Mouse (Mus musculus) fat pad, adult 2 months (tissue): ENCODE measurements at regions not wholly inside any gene's neighbourhood (a gene's known extent, or its start where the extent isn't known, plus 50 kb on each side); places are given as distances from the start of the nearest gene placed in this dataset.

Source experiments
- DNase-seq: peaks from one replicate; pipeline ENCODE4 v3.0.0-alpha.2; 2011; ENCODE audit warnings: low read depth, low spot score; ENCODE audit errors: extremely low read depth

DNA sequence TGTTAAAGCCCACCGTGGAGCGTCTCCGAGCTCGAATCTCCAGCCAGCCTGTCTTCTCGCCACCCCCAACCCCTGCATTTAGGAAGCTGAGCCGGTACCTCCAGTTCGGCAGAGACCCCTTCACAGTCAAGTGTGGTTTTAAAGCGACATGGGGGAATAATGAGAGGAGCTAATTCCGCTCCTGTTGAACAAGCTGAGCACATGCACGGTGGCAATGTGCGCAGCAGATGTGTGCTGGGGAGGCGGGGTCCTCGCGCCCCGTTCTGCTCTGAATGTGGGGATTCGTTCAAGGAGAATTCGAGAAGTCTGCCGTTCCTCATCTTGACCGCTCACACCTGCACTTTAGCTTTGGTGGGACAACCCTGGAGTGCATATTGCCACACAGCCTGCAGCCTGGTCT, 123.4 kb upstream of the Tbx3 start:
- DNase-seq = no peak

DNA sequence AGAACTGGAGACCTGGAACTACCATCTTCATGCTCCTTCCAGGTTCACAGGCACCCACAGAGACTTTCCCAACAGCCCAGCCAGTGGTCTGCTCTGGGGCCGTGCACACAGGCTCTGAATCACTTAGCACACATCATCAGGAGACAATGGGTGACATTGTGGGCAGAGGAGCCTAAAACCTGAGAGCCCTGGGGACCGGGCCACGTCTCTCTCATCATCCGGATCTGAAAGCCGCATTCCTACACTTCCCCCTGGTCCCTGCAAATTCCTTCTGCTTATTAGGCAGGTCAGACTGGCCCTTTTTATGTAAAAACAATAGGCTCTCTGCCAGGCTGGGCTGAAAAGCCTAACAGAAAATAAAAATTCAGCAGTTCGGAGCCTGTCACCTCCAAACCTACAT, 119.6 kb upstream of the Tbx3 start:
- DNase-seq = no peak

DNA sequence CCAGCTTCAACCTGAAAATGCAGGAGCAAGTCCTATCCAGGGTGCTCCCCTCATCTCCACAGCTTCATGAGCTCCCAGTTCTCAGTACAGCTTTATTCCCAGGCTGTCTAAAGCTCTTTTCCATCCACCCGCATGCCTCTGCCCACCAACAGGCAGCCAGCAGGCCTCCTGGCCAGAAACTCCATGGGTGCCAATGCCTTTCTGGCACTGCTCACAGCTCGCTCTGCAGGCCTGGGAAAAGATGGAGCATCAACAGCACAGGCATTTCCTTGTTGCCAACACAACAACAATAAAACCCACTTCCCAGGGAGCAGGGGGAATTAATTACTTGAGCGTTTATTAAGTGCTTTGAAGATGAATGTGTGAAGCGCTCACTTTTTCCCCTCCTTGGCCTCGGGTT, 117.0 kb upstream of the Tbx3 start:
- DNase-seq = no peak

DNA sequence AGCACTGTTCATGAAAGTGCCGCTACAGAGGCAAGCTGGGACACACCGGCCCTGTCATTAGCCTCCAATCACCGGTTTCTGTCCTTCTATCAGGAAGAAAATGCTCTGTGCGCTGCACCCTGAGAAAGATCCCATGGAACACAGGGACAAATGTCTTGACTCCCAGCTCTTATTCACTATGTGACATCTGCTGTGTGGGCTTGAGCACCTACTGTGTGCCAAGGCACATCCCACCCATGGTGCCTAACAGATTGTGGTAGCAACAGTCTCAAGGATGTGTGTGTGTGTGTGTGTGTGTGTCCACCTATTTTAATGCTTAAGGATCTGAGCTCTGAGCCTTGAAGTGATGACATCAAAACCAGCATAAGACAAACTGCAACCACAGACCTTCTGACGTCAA, 113.4 kb upstream of the Tbx3 start:
- DNase-seq = no peak

DNA sequence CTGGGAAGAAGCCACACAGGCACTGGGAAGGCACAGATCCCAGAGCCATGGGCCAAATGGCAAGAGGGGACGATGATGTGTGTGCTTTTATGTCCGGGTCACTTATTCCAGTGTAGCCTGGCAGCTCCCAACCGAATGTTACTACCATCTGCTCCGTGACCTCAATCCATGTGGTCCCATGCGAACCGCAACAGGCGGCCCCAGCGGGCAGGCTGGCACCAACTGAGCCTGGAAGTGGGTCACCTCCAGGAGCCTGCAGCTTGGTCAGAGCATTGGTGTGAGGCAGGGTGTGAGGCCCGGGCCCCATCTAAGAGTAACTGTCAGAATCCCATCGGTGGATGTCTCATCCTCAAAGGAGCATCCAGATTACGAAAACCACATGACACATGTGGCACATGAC, 110.8 kb upstream of the Tbx3 start:
- DNase-seq = no peak

DNA sequence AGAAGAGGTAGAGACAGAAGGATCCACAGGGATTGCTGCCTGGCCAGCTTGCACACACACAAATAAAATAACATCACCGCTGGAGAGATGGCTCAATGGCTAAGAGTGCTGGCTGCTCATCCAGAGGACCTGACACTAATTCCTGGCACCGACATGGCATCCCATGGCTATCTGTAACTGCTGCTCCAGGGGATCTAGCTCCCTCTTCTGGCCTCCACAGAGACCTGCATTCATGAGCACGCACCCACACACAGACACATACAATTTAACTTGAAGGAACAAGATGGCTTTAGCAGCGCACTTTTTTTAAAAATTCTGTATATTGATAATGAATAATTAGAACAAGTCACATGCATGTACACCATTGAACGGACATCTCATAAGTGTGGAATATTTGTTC, 110.1 kb upstream of the Tbx3 start:
- DNase-seq = no peak

DNA sequence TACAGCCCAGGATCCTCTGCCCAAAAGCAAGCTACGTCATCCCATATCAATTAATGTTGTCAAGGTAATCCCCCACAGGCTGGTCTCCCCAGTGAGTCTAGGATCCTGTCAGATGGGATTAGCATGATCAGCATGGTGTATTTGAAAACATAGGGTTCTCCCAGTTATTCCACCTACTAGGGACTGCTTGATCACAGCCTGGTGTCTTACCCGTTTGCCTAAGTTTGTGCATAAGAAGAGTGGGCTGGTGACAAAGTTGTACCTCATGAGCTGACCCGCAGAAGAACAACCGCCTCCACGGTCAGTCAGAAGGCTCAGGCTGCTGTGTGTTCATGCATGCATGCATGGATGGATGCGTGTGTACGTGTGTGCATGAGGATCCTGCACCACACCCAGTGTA, 108.9 kb upstream of the Tbx3 start:
- no peak for DNase-seq

DNA sequence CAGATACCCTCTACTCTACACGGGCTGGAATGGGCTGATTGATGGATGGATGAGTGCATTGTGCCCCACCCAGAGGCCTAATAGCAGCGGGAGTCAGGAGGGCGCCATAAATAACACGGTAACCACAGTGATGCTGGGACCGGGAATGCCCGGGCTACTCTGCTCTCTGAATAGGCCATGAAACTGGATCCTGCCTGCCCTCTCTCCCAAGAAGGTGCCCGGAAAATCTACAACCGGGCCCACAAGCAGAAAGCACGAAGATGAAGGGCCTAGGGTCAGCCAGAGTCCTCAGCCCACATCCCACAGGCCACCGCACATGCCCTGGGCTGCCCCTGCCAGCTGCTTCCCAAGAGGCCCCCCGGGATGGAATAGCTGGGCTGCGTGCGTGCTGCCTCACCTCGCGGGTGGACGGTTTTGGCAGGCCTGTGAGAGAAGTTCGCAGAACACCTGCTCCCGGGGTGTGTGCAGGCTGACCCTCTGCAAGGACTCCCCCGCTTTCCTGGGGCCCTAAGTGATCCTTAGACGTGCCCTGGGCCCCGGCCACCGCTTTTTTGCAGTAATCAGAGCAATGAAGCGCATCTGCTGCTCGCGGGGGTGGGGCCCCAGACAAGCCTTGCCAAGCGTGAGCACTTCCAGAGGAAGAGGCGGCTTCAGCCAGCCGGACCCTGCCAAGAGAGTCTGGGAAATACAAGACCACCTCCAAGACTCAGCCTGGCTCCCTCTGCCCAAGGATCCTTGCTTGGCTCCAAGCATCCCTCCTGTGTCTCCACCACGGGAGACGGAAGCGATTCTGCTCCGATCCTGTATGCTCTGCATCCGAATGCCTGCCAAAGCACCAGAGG, 106.7 kb upstream of the Tbx3 start:
- no peak for DNase-seq

DNA sequence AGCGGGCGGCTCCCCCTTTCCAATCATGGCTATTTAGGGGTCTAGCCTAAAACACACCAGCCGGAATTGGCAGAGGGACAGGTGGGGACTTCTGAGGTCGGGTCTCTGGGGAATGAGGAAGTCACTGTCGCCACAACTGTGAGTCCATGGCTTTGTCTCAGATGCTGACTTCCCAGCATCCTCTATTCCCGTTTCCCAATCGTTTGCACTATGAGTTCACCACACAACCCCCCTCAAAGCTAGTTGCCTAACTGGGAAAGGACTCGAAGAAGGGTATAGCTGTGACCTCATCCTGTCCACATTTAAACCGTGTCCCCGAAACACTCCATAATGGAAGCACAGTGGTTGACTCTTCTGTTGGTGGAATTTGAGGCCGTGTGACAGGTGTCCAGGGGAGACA, 102.8 kb upstream of the Tbx3 start:
- no peak for DNase-seq

DNA sequence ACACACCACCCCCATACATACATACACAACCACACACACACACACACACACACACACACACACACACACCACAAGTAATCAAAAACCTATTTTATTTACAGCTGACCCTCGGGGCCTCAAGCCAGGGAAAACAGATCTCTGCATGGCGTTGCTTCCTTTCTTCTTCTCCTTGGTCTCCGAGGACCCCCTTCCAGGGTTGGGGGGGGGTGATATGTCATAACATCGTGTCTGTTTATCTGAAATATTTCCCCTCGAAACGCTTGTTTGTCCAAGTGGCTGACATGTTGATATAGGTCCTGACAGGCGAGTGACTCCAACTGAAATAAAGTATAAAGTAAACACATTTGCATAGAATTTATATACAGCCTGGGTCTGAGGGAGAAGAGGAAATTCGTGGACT, 100.4 kb upstream of the Tbx3 start:
- no peak for DNase-seq

DNA sequence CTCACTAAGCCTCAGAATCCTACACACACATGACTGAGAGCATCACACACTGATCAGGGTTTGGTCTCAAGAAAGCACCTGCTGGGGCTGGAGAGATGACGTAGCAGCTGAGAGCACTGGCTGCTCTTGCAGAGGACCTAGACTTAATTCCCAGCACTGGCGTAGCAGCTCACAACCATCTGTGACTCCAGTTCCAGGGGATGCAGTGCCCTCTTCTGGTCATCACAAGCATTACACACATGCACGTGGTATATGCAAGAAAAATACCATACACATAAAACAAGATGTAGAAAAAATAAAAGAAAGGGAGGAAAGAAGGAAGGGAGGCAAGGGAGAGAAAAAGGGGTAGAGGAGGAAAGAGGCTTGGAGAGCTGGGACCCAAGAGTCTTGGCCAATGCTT, 98.8 kb upstream of the Tbx3 start:
- no peak for DNase-seq

DNA sequence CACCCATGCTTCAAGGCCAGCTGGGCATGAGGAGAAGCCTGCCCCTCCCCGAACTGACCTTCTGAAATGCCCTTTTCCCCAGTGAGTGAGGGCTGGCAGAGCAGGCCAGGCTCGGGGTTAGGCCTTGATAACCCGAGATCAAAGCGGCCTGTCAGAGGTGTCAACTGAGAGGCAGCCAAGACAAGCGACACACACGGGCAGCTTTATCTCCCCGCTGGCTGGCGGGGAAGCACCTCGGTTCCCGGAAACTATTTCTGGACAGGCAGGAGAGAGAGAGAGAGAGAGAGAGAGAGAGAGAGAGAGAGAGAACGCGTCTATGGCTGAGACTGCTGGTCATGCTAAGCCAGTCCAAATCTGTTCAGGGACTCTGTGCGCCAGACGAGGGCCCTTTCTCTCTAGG, 95.3 kb upstream of the Tbx3 start:
- no peak for DNase-seq

DNA sequence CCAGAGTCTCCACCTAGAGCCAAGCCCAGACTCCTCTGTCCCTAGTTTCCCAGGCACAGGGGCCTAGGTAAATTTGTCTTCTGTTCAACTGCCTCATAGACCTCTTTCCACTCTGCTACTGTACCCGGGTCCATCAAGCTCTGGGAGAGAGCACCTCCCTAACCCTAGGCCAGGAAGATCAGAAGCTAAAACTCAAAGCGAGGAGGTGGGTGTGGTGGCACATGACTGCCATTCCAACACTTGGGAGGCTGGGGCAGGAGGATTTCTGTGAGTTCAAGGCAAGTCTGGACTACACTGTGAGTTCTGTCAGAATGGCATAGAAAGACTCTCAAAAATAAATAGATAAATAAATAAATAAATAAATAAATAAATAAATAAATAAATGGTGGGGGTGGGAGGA, 91.2 kb upstream of the Tbx3 start:
- DNase-seq = no peak

DNA sequence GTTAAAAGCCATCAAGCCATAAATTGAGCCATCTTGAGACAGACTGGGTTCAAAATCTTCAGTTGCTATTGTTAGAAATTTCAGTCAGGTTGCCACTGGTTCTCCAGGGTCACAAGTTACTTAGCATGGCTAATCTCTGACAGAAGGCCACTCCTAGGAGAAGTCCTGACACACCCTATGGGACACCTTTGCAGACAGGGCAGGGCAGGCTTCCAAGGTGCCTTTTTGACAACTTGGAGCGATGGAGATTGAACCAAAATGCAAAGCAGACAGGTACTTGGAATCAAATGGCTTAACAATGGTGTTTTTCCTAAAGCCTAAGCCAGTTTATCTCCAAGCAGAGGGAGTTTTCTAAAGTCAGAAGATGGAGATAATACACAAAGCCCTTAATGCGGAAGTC, 90.7 kb upstream of the Tbx3 start:
- DNase-seq = no peak

DNA sequence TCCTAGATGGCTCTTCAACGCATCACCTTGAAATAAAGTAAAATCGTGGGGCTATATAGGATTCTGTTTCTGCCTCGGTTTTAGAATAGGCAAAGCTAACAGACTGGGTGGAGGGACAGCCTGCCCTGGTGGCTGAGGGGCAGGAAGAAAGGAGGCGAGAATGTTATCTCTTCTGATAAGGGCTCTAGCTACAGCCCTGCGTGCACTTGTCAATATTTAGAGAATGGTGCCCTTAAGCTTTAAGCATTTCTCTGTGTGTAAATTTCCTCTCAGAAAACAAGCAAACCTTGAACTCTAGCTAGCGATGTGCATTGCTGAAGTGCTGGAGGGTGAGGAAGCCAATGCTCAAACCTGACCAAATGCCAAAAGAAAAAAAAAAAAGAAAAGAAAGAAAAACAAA, 90.1 kb upstream of the Tbx3 start:
- DNase-seq = no peak

DNA sequence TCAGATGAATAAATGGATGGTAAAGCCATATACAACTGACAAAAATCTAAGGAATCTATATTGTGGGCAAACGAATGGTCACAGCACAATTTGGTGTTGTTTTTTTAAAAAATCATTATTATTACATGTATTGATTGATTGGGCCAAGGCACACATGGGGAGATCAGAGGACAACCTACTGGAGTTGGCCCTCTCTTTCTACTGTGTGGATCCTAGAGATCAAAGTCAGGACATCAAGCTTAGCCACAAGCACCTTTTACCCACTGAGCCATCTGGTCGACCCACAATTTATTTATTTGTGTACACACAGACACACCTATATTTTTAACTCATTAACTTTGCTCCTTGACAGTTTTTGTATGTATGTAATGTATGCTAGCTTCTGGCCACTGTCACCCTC, 89.7 kb upstream of the Tbx3 start:
- no peak for DNase-seq

DNA sequence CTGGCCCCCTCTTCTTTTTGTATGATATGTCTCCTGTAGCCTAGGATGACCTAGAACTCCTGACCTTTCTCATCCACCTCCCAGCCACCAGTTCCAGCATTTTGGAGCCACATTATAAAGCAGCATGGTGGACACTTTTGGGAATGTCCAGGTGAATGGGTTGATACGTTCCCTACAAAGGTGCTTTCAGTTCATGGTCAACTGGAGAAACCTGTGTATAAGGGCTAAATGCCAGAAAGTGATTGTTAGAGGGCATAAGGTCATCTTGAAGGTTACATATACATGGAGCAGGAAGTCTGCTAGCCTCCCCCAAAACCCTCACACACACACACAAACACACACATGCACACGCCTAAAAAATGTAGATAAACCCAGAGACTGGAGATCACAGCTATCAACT, 86.1 kb upstream of the Tbx3 start:
- DNase-seq = no peak

DNA sequence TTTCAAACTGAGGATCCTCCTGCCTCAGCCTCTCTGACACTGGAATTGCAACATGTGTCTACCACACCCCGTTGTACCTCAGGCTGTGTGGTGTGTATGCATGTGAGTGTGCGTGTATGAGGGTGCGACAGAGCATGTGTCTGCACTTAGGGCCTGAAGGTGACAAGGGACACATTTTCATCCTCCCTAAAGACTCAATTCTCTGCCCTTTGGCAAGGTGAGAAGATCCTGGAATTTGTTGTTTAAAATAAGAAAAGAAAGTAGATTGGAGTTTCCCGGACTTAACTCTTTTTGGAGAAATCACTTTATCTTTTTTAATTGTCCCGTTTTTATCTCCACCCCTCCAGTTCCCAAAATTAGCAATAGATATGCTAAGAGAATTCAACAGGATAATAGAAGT, 85.6 kb upstream of the Tbx3 start:
- DNase-seq = no peak

DNA sequence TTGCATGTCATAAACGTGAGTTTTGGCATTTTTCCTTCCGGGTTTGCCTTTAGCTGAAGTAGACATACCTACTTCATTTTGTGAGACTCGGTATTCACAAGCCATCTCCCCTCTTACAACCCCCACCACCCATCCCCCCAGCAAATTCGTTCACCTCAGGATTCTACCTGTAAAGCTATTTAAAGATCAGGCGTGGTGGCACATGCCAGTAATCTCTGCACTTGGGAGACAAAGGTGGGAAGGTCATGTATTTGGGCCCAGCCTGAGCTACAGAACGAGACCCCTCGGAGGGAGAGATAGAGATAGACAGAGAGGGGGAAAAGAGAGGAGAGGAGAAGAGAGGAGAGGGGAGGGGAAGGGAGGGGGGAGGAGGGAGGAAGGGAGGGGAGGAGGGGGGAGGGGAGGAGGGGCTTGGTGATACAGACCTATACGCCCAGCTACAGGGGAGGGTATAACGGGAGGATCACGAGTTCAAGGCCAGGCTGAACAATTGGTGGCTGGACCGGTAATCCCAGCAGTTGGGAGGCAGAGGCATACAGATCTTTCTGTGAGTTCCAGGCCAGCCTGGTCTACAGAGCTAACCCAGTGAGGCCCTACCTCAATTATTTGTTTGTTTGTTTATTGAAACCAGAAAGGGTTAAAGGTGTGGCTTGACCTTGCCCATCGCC, 83.9 kb upstream of the Tbx3 start:
- DNase-seq = no peak

DNA sequence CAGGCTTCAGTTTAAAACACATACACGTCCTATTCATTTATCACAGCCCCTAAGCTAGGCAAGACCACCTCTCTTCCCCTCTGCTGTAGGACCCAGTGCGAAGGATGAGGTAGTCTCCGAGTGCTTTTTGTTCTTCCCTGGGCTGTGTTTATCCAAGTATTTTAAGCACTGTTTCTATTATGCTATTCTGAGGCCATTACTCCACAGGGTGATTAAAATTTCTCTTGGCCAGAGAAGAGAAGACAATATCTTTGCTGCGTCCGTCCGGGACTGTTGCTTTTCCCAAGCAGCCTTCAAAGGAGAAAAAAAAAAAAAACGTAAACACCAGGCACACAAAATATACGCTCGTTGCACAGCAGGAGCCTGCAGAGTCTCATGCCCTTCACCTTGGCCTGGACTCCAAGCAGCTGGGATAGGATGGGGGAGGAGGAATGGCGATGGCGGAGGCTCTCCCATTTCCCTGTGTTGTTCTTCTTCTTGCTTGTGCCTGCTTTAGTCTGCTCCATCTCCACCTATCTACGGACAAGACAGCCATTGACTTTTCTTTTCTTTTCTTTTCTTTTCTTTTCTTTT, 83.1 kb upstream of the Tbx3 start:
- DNase-seq = no peak

DNA sequence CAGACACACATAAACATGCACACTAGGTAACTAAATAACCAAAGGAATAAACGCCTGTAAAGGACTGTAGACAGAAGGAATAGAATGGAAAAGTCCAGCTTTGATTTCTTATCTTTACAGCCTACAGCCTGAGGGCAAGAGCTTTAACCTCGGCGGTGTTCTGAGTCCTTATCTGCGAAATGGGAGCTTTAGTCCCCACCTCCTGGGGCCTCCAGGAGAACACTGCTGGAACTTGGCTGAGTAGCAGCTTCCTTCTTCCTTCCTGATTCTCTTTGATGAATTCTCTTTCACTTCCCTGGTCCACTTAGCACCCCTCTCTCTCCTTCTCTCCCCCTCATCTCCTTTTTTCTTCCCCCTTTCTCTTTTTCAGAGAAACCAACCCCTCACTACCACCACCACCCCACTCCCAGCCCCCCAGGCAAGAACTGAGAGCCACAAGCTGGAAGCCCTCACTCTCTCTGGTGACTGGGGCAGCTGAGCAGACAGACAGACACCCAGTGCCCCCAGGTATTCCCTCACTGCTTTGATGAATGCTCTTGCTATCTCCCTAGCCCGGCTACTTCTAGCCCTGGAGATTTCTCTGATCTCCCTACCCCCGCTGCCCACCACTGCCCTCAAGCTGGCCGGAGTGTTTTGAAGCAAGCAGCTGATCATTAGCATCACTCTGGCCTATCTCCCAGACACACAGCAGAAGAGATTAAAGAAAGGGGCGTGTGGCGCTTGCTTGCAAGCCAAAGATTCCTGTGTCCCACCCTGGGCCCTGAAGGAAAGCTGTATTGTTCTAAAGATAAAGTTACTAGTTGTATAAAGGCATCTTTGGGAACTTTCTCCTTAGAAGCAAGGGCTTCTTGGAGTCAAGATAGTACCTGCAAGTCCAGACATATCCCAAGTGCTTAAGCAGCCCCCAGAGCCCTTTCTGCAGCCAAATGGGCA, 81.9 kb upstream of the Tbx3 start:
- no peak for DNase-seq
